In genomic region chr10:96075403-96075802, GRCm38 (mm10) we compare ENCODE assay signal across 21 mouse cellular contexts.
DNase-seq lines count a peak whose midpoint lies in the region; ATAC-seq and TF ChIP-seq lines count a peak whose summit lies in the region.
"Had no signal": no experiment of that assay in that cellular context is flagged by ENCODE, and none has a peak within 500 bp of the region (broad histone marks: within the 10 kb centered on the region; RNA-seq: fewer than 3 reads in every experiment).

No protein-coding gene starts in this region.

- ATAC-seq in neutrophil, adult 5-6 weeks (ENCODE audit: extremely low read depth, insufficient number of reproducible peaks, low FRiP score, poor library complexity, severe bottlenecking): peak; percentile 63
- no peak for ATAC-seq in hindbrain, embryonic 13.5 days (ENCODE audit: low FRiP score)
- ATAC-seq in forebrain, embryonic 14.5 days: no peak
- ATAC-seq: forebrain, embryonic 13.5 days had no signal

- no peak for DNase-seq in layer of hippocampus, adult 2 months (ENCODE audit: low spot score in 2 of 2)
- no peak for DNase-seq in layer of hippocampus, adult 9-11 months
- peak; percentile 19 for DNase-seq in fibroblast of lung, adult 2 months (ENCODE audit: low read depth)
- DNase-seq in forebrain, embryonic 14.5 days (ENCODE audit: low spot score): no peak
- DNase-seq: adrenal gland, postnatal 36 days; B cell, adult 2 months; kidney, adult 11 months; kidney, postnatal 10 days; thymus, postnatal 14 days had no signal

- no peak for TF ChIP-seq CTCF in layer of hippocampus, adult 2 months (conservative IDR thresholded peaks at IDR 0.05)
- TF ChIP-seq CTCF in C2C12 (IDR thresholded peaks at IDR 0.05; ENCODE audit: control insufficient read depth, insufficient read depth, insufficient read length): no peak

- H3K4me2 ChIP-seq in hindbrain, embryonic 13.5 days: no peak overlapping the region
- no peak overlapping the region for H3K4me2 ChIP-seq in forebrain, embryonic 14.5 days (ENCODE audit: low read length)
- H3K4me2 ChIP-seq: embryonic facial prominence, embryonic 12.5 days; forebrain, embryonic 13.5 days; heart, embryonic 12.5 days; limb, embryonic 12.5 days; lung, embryonic 15.5 days; neural tube, embryonic 13.5 days had no signal

- 73% methylated on average over 4 of the region's 4 CpGs for WGBS in hindbrain, embryonic 13.5 days
- WGBS in forebrain, embryonic 14.5 days: 85% methylated on average over 4 of the region's 4 CpGs

- H3K9me3 ChIP-seq in hindbrain, embryonic 13.5 days: no peaks in the 10 kb centered on the region
- no peaks in the 10 kb centered on the region for H3K9me3 ChIP-seq in forebrain, embryonic 14.5 days (replicated peaks; ENCODE audit: control insufficient read depth, low read length)
- H3K9me3 ChIP-seq: embryonic facial prominence, embryonic 12.5 days; forebrain, embryonic 13.5 days; heart, embryonic 12.5 days; limb, embryonic 12.5 days; lung, embryonic 15.5 days; megakaryocyte, embryonic 14.5 days; neural tube, embryonic 13.5 days had no signal

- H3K4me1 ChIP-seq in hindbrain, embryonic 13.5 days (replicated peaks): peaks cover 15% of the 10 kb centered on the region
- H3K4me1 ChIP-seq in forebrain, embryonic 14.5 days (ENCODE audit: control insufficient read depth, insufficient read depth, low read length): no peaks in the 10 kb centered on the region

- H3K4me3 ChIP-seq in layer of hippocampus, adult 2 months: no peak overlapping the region
- H3K4me3 ChIP-seq in C2C12 (ENCODE audit: insufficient read depth, poor library complexity, severe bottlenecking): no peak overlapping the region
- no peak overlapping the region for H3K4me3 ChIP-seq in hindbrain, embryonic 13.5 days
- no peak overlapping the region for H3K4me3 ChIP-seq in forebrain, embryonic 14.5 days (ENCODE audit: low read depth, low read length)
- H3K4me3 ChIP-seq: embryonic facial prominence, embryonic 12.5 days; erythroblast, embryonic 14.5 days; forebrain, embryonic 13.5 days; heart, embryonic 12.5 days; limb, embryonic 12.5 days; lung, embryonic 15.5 days; megakaryocyte, embryonic 14.5 days; neural tube, embryonic 13.5 days had no signal

- no peak overlapping the region for H3K9ac ChIP-seq in hindbrain, embryonic 13.5 days
- H3K9ac ChIP-seq in forebrain, embryonic 14.5 days (ENCODE audit: low read length): no peak overlapping the region
- H3K9ac ChIP-seq: embryonic facial prominence, embryonic 12.5 days; forebrain, embryonic 13.5 days; heart, embryonic 12.5 days; limb, embryonic 12.5 days; liver, embryonic 14.5 days; lung, embryonic 15.5 days; neural tube, embryonic 13.5 days had no signal

- H3K79me3 ChIP-seq in C2C12 (ENCODE audit: low read depth): no peaks in the 10 kb centered on the region

- no peaks in the 10 kb centered on the region for H3K27me3 ChIP-seq in C2C12 (ENCODE audit: control insufficient read depth, insufficient read depth, insufficient read length)
- H3K27me3 ChIP-seq in hindbrain, embryonic 13.5 days: no peaks in the 10 kb centered on the region
- H3K27me3 ChIP-seq in forebrain, embryonic 14.5 days (replicated peaks; ENCODE audit: control insufficient read depth, insufficient read depth, low read length): no peaks in the 10 kb centered on the region
- H3K27me3 ChIP-seq: embryonic facial prominence, embryonic 12.5 days; forebrain, embryonic 13.5 days; heart, embryonic 12.5 days; limb, embryonic 12.5 days; lung, embryonic 15.5 days; megakaryocyte, embryonic 14.5 days; neural tube, embryonic 13.5 days had no signal

- no peaks in the 10 kb centered on the region for H3K36me3 ChIP-seq in C2C12 (ENCODE audit: control insufficient read depth, insufficient read depth)
- no peaks in the 10 kb centered on the region for H3K36me3 ChIP-seq in hindbrain, embryonic 13.5 days
- no peaks in the 10 kb centered on the region for H3K36me3 ChIP-seq in forebrain, embryonic 14.5 days (ENCODE audit: control insufficient read depth, insufficient read depth, low read length)
- H3K36me3 ChIP-seq: embryonic facial prominence, embryonic 12.5 days; heart, embryonic 12.5 days; limb, embryonic 12.5 days; lung, embryonic 15.5 days; neural tube, embryonic 13.5 days had no signal

- H3ac ChIP-seq in C2C12 (ENCODE audit: control insufficient read depth, insufficient read length, low read depth): no peak overlapping the region

- no peaks in the 10 kb centered on the region for H3K79me2 ChIP-seq in C2C12 (ENCODE audit: control insufficient read depth, insufficient read depth)

- peak overlapping the region; percentile 73 for H3K27ac ChIP-seq in layer of hippocampus, adult 2 months
- no peak overlapping the region for H3K27ac ChIP-seq in hindbrain, embryonic 13.5 days
- no peak overlapping the region for H3K27ac ChIP-seq in forebrain, embryonic 14.5 days (ENCODE audit: low read depth, low read length)
- H3K27ac ChIP-seq: forebrain, embryonic 13.5 days; limb, embryonic 12.5 days; liver, embryonic 14.5 days; lung, embryonic 15.5 days; neural tube, embryonic 13.5 days had no signal

TF ChIP-seq in C2C12, 6 proteins besides CTCF, POLR2A, EP300 and RAD21:
- TF ChIP-seq USF1 (IDR thresholded peaks at IDR 0.05; ENCODE audit: low read depth) (peak; percentile 14), MYOG (IDR thresholded peaks at IDR 0.05; ENCODE audit: control insufficient read depth, extremely low read depth, insufficient read length) (no peak)
